In genomic region chr8:94010101-94010705, GRCm38 (mm10) we compare ENCODE assay signal across 8 mouse cellular contexts. TPM values are rescaled to one million over a fixed set of nuclear protein-coding genes. Genes with fewer than 3 reads are reported as not detected.
DNase-seq lines count a peak whose midpoint lies in the region; ATAC-seq and TF ChIP-seq lines count a peak whose summit lies in the region.

No protein-coding gene starts in this region.

- H3K4me1 ChIP-seq in G1E (ENCODE audit: insufficient read depth, low read depth, low read length): peaks cover 42% of the 10 kb centered on the region
- H3K4me1 ChIP-seq in midbrain, embryonic 12.5 days: peaks cover 32% of the 10 kb centered on the region

- peaks cover 51% of the 10 kb centered on the region for H3K36me3 ChIP-seq in G1E (replicated peaks)
- 0 out of 2 replicates have a peak, but pooled peaks cover 5% of the 10 kb centered on the region for H3K36me3 ChIP-seq in midbrain, embryonic 12.5 days

- H3K27me3 ChIP-seq in G1E (ENCODE audit: insufficient read depth, low read length): no peaks in the 10 kb centered on the region
- H3K27me3 ChIP-seq in midbrain, embryonic 12.5 days: no peaks in the 10 kb centered on the region

- no peak overlapping the region for H3K9ac ChIP-seq in midbrain, embryonic 12.5 days (replicated peaks)

- no peak overlapping the region for H3K27ac ChIP-seq in midbrain, embryonic 12.5 days (replicated peaks)

- 39% methylated on average over 2 of the region's 2 CpGs for WGBS in midbrain, embryonic 12.5 days

- ATAC-seq in G1E (ENCODE audit: extremely low read depth, insufficient number of reproducible peaks, low FRiP score, poor library complexity, severe bottlenecking): no peak
- ATAC-seq in midbrain, embryonic 12.5 days (ENCODE audit: low FRiP score, low read depth): no peak

- DNase-seq in kidney, adult 18-20 months: peak; percentile 12
- no peak for DNase-seq in kidney, postnatal 36 days
- peak; percentile 8 for DNase-seq in G1E (ENCODE audit: low spot score)
- DNase-seq in gonadal fat pad, adult 2 months (ENCODE audit: low read depth): peak; percentile 36
- no peak for DNase-seq in urinary bladder, postnatal 14 days (ENCODE audit: low spot score)
- no peak for DNase-seq in urinary bladder, adult 18-20 months (ENCODE audit: low spot score in 2 of 2)
- no peak for DNase-seq in c-Kit-positive CD71-positive TER-119-positive erythroid progenitor cells, embryonic 14.5 days (ENCODE audit: low spot score)

- no peak for TF ChIP-seq CTCF in G1E (IDR thresholded peaks at IDR 0.05; ENCODE audit: low read depth, low read length)

- H3K4me2 ChIP-seq in midbrain, embryonic 12.5 days (replicated peaks): peak overlapping the region; percentile 77

- no peaks in the 10 kb centered on the region for H3K9me3 ChIP-seq in G1E (replicated peaks)
- H3K9me3 ChIP-seq in midbrain, embryonic 12.5 days: no peaks in the 10 kb centered on the region

- peak overlapping the region; percentile 25; the same call in 1 of the 2 replicates for H3K4me3 ChIP-seq in G1E (ENCODE audit: low read depth, low read length)
- H3K4me3 ChIP-seq in midbrain, embryonic 12.5 days: no peak overlapping the region

RNA-seq across cellular contexts. Expression of gene Amfr, which starts 2.4 kb away (rescaled TPM):
- 35.7 and 65.9 TPM in 2 replicates for total RNA-seq in G1E (2014; fragmentation: Nextera tagmentation)
- total RNA-seq in G1E (2017): 108 and 123 TPM in 2 replicates
- 20.7 and 26.1 TPM in 2 replicates for polyA plus RNA-seq in G1E (2012)
- polyA plus RNA-seq in gonadal fat pad, adult 2 months (2012; rRNA removed): 138 and 142 TPM in 2 replicates
- polyA plus RNA-seq in midbrain, embryonic 12.5 days (2016; fragmentation: Nextera tagmentation; extraction: Ambion mirVana): 75.4 and 77.5 TPM in 2 replicates

RNA-seq across cellular contexts. Expression of gene Nudt21, which starts 26.6 kb away (rescaled TPM):
- 33.2 and 48.8 TPM in 2 replicates for total RNA-seq in G1E (2014; fragmentation: Nextera tagmentation)
- 157 and 165 TPM in 2 replicates for total RNA-seq in G1E (2017)
- polyA plus RNA-seq in G1E (2012): 470 and 611 TPM in 2 replicates
- polyA plus RNA-seq in gonadal fat pad, adult 2 months (2012; rRNA removed): 10.0 and 16.2 TPM in 2 replicates
- 167 and 173 TPM in 2 replicates for polyA plus RNA-seq in midbrain, embryonic 12.5 days (2016; fragmentation: Nextera tagmentation; extraction: Ambion mirVana)

RNA-seq across cellular contexts. Expression of gene Ogfod1, which starts 26.8 kb away (rescaled TPM):
- total RNA-seq in G1E (2014; fragmentation: Nextera tagmentation) (23.9 and 31.9 TPM in 2 replicates), G1E (2017) (9.8 and 11.7 TPM in 2 replicates)
- 7.3 and 9.5 TPM in 2 replicates for polyA plus RNA-seq in G1E (2012)
- 9.0 and 9.4 TPM in 2 replicates for polyA plus RNA-seq in gonadal fat pad, adult 2 months (2012; rRNA removed)
- polyA plus RNA-seq in midbrain, embryonic 12.5 days (2016; fragmentation: Nextera tagmentation; extraction: Ambion mirVana): 12.9 and 13.6 TPM in 2 replicates

Comparison
In these comparisons a context has a peak if more than half of its experiments do, and no peak if none do; other contexts are left out.
1. DNase-seq: peak in kidney, adult 18-20 months (single experiment), G1E (single experiment) and gonadal fat pad, adult 2 months (single experiment); none in kidney, postnatal 36 days (0 of 2), urinary bladder, postnatal 14 days (single experiment), urinary bladder, adult 18-20 months (0 of 2) and c-Kit-positive CD71-positive TER-119-positive erythroid progenitor cells, embryonic 14.5 days (single experiment).